Mouse (Mus musculus): ENCODE measurements at regions not wholly inside any gene's neighbourhood (a gene's known extent, or its start where the extent isn't known, plus 50 kb on each side); places are given as distances from the start of the nearest gene placed in this dataset.
"Not testable (repeated sequence)": the region's sequence is repeated elsewhere in the genome, so short reads cannot be mapped to it uniquely, and the experiment has no call there.

DNA sequence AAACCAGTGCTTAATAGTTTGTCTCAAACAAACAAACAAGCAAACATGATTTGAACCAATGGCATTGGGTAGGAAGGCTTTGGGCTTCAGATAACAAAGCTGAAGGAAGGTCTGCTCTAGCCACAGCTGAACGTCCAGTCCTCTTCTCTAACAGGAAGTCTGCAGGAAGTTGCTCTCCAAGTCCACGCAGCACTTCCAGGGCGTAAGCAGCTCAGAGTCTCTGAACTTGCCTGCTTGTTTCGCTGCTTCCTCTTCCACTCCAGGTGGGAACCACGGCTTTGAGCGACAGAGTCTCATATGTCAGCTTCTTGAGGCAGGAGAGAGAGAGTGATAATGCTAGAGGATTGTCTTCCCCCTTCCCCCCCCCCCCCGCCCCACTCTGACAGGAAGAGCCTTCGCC is 123.6 kb downstream of the Tnfrsf21 start:
- DNase-seq, result no peak

DNA sequence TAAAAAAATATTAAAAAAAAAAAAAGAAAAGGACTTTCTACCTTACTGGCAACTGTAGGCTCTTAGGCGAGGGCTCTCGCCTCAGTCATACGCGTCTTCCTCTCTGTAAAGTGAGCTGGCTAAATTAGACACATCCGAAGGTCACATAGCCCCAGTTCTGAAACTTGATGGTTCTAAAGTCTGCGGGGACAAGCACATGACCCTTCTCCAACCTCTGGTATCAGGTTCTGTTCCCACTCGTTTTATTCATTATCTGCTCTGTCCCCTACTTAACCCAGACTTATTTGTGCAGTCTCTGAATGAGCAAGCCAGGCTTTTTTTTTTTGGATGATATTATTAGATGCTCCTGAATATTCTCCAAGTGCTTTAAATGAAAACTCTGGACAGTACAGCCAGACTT is 125.4 kb downstream of the Tnfrsf21 start:
- DNase-seq, result no peak

DNA sequence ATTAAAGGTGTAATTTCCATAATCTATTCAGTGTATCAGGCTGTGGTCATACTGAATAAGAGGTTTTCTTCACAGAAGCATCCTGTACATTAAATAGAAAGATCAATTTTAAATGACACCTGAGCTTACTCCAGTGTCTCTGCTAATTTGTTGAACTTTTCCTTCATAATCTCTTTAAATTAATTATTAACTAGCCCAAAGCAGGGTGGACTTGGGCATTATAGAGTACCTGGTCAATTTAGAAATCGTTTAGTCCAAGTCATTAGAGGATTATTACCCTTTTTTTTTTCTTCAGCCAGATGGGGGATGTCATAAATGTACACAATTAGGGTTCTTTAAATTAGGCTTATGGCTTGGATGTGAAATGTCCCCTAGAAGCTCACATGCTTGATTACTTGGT is 124.4 kb upstream of the Adgrf1 start:
- no peak for DNase-seq

- peak; percentile 65 for DNase-seq
These were observed 122.2 kb upstream of the Adgrf1 start for GRCm38 (mm10) chr17:43147935-43148334.

GRCm38 (mm10) chr17:43152620-43153019 is 117.5 kb upstream of the Adgrf1 start:
- no peak for DNase-seq

- DNase-seq, result not testable (repeated sequence)
These were observed 114.9 kb upstream of the Adgrf1 start for GRCm38 (mm10) chr17:43155271-43155670.

- DNase-seq, result no peak
These were observed 114.0 kb upstream of the Adgrf1 start for GRCm38 (mm10) chr17:43156116-43156515.

- peak; percentile 68 for DNase-seq
These were observed 112.2 kb upstream of the Adgrf1 start for GRCm38 (mm10) chr17:43157781-43158501.

DNA sequence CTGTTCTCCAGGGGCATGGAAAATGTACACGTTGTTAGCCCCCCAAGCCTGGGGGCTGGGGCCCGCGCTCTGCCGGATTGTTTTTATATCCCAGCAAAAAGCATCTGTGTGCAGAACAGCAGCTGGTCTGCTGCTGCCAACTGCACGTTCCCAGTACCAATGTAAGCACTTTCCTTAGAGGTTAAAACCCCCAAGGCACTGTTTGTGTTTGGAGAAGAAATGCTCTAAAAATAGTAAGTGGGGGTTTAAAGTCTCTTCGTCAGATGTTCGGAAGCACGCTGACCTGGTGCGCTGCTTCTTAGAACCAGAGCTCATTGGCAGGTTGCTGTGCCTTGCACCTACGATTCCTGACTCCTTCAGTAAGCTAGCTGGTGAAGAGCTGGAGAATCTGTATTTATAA is 111.4 kb upstream of the Adgrf1 start:
- peak; percentile 52 for DNase-seq

GRCm38 (mm10) chr17:43161306-43161705 is 108.8 kb upstream of the Adgrf1 start:
- DNase-seq, result not testable (repeated sequence)

DNA sequence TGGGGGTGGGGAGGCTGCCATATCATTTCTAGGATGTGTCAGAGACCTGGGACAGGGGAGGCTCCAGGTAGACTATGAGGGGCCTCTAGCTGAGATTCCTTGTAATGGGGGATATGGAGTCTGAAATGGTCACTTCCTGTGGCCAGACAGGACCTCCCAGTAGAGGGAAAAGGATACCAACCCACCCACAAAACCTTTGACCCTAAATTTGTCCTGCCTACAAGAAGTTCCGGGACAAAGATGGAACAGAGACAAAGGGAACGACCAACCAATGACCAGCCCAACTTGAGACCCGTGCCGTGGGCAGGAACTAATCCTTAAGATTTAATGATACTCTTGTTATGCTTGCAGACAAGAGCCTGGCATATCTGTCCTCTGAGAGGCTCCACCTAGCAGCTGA is 107.0 kb upstream of the Adgrf1 start:
- DNase-seq, result no peak

DNA sequence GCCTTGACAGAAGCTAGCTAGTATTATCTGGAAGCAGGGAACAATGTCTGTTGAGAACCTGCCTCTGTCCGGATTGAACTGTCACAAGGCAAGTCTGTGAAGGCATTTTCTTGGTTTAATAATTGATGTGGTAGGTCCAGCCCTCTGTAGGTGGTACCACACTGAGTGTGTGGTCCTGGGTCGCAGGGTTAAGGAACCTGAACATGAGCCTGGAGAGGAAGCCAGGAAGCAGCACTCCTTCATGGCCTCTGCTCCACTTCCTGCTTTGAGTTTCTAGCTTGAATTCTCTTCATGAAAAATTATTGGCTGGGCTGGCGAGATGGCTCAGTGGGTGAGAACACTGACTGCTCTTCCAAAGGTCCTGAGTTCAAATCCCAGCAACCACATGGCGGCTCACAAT is 104.0 kb upstream of the Adgrf1 start:
- DNase-seq, result no peak

DNA sequence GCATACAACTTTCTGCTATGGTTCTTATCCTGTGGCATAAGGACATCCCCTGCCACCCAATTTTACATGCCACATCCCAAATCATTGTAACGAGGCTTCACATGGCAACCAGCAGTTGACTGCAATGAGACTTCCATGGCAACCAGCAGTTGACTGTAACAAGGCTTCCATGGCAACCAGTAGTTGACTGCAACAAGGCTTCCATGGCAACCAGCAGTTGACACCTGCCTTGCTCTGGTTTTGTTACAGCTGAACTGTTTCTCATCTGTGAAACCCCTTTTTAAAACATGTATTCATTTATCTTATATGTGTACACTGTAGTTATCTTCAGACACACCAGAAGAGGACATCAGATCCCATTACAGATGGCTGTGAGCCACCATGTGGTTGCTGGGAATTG is 100.7 kb upstream of the Adgrf1 start:
- DNase-seq, result no peak

DNA sequence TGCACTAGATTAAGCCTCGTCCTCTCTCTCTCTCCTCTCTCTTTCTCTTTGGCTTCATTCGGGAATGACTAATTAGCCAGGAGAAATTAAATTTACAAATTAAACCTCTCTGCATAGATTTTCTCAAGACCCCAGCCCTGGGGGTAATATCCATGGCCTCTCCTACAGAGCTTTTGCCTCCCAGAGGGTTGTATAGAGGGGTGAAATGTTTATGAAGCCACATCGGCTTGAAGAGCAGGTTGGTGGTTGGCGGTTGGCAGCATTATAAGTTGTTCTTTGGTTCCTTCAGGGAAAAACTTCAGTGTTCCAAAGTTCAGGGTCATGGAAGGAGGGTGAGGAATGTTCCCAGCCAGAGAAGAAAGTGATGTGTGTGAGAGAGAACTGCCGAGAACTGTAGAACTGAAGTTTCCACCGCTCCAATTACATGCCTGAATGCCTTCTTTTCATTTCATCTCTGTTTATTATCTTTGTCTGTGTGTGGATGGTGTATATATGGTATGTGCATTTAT is 97.4 kb upstream of the Adgrf1 start:
- no peak for DNase-seq

- DNase-seq, result no peak
These were observed 95.3 kb upstream of the Adgrf1 start for GRCm38 (mm10) chr17:43174860-43175259.

- DNase-seq, result peak; percentile 4
These were observed 92.9 kb upstream of the Adgrf1 start for GRCm38 (mm10) chr17:43177244-43177643.

DNA sequence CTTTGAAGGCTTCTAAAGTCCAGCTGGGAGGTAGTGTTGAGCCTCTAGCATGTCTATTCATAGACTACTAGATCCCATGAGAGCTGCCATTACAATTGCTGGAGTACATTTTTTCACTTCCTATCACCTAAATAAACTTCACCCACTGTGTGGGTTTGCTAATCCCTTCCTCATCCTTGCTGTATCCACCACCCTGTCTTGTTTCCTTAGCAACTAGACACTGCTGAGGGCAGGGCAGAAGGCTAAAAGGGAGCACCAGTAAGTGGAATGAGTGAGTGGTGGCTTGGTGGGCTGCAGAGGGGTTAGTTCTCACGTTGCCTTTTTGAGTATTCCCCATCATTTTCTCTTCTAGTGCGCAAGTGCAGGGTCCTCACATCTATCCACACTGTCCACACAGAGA is 80.1 kb upstream of the Adgrf1 start:
- no peak for DNase-seq

- DNase-seq, result no peak
These were observed 79.2 kb upstream of the Adgrf1 start for GRCm38 (mm10) chr17:43190853-43191485.

- DNase-seq, result no peak
These were observed 72.9 kb upstream of the Adgrf1 start for GRCm38 (mm10) chr17:43197232-43197631.

GRCm38 (mm10) chr17:43200832-43201231 is 69.3 kb upstream of the Adgrf1 start:
- no peak for DNase-seq

DNA sequence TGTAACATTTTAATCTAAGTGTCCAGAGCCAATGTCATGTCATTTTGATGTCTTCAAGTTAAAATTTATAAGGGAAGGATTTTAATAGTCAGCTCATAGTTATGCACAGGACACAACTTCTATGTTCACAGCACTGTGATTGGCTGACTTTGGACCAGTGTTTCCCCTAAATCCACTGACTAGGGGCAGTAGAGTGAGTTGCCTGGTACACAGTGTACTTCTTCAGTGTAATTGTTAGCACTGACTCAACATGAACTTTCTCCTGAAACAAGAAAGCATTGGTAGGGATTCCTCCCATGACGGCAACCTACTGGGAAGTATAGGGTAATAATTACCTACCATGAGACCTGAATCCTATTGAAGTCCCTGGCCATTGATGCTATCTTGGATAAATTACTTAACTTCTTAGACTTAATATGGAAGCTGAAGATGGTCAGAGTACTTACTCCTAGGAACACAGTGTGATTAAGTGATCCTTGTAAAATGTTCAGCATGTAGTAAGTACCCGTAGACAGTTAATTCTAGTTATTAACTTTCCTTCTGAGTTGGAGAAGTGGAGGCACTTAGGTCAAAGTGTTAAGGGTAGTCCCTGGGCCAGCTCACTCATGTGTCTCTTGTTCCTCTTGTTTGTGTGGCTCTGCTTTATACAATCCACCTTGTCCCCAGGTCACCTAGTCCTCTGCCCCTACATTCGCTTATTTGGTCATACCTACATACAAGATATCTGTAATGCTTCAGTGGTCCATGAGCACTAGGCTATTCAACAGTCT is 63.2 kb upstream of the Adgrf1 start:
- no peak for DNase-seq

DNA sequence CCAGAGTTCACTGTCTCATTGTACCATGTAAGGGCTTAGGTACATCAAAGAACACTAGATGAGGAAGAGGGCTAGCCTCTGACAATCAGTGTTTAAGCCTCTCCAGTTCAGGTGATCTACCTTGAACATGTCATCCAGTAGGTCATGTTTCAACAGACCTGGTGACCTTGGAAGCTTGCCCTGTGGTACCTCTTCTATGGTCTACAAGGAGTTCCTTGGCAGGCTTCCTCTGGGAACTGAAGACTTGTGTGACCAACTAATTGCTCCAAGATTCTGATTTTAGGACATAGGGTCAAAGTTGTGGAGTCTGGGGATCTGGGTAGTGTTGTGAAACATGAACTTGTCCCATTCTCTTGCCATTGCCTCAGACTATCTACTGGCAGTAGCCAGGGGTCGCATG is 60.4 kb upstream of the Adgrf1 start:
- DNase-seq, result no peak

DNA sequence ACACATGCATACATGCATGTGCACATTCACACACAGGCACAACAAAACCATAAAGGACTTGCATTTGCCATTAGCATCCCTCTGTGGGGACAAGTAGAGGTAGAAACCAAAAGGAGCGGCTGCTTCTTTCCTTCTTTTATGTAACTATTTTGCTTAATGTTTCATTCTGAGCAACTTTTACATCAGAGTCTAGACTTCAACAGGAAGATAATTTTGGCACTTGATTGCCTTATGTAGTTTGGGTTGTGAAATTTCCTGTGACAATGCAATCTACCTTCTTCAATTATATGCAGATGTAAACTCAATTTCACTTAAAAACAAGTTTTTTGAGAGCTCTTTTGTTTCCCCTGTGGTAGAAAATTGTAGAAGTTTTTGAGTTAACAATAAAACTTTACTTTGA is 56.1 kb upstream of the Adgrf1 start:
- DNase-seq, result no peak

DNA sequence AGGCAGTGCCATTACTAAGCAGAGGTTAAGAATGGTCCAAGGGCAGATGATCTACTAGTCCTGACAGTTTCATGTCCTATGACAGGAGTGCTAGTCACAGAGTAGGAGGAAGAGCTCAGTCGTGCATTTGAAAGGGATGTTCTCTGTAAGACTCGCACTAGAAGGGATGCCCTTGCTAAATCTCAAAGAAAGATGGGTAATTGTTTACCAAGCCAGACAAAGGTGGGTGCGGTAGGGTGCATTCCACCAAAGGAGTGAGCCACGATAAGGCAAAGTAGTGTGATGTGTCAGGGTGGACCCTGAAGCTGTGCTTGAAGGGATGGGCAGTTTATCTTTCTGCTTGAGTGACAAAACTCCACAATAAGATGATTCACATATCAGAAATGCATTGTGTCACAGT is 50.5 kb upstream of the Adgrf1 start:
- no peak for DNase-seq

Measured in embryo, embryonic 11 days (tissue).